Mouse (Mus musculus): Measurements from ENCODE around the gene Irf2bp1. TPM values are rescaled to one million over a fixed set of nuclear protein-coding genes. Genes with fewer than 3 reads are reported as not detected.
A peak's percentile ranks its signal among the peaks of the same experiment; 100 is the strongest.

Irf2bp1 gene
- polyA plus RNA-seq, 1 experiment: 27.6 TPM

GRCm38 (mm10) chr7:18970956-18971355 lies 32.9 kb upstream of the Irf2bp1 start:
- H3K4me2 ChIP-seq (ENCODE audit: low read depth): no peak overlapping the region
- no peak overlapping the region for H3K4me3 ChIP-seq
- H3K27me3 ChIP-seq (ENCODE audit: control insufficient read depth, insufficient read depth, insufficient read length): peaks cover 18% of the 10 kb centered on the region
- H3ac ChIP-seq (ENCODE audit: control insufficient read depth, insufficient read length): no peak overlapping the region
- no peaks in the 10 kb centered on the region for H3K36me3 ChIP-seq (ENCODE audit: control insufficient read depth, insufficient read depth)
- H3K79me2 ChIP-seq (ENCODE audit: control insufficient read depth, insufficient read depth): no peaks in the 10 kb centered on the region
- no peak for TF ChIP-seq TCF12 (IDR thresholded peaks at IDR 0.05; ENCODE audit: insufficient read depth, poor library complexity, severe bottlenecking)
- TF ChIP-seq POLR2AphosphoS2 (IDR thresholded peaks at IDR 0.05; ENCODE audit: insufficient read length, low read depth): no peak
- TF ChIP-seq MYOG (IDR thresholded peaks at IDR 0.05; ENCODE audit: control insufficient read depth in 1 of 3, insufficient read depth in 1 of 3, insufficient read length in 2 of 3, low read depth in 2 of 3): no peak
- no peak for TF ChIP-seq CEBPB (IDR thresholded peaks at IDR 0.05; ENCODE audit: insufficient read depth, poor library complexity, severe bottlenecking)
- no peak for TF ChIP-seq SRF (IDR thresholded peaks at IDR 0.05; ENCODE audit: control insufficient read depth, insufficient read length, low read depth)
- no peak for TF ChIP-seq MYOD1 (IDR thresholded peaks at IDR 0.05; ENCODE audit: control insufficient read depth in 1 of 3, insufficient read length in 2 of 3, low read depth in 2 of 3)
- TF ChIP-seq E2F4 (IDR thresholded peaks at IDR 0.05; ENCODE audit: insufficient read depth): no peak
- no peak for TF ChIP-seq POLR2A (IDR thresholded peaks at IDR 0.05; ENCODE audit: insufficient read length, low read depth)
- TF ChIP-seq REST (IDR thresholded peaks at IDR 0.05; ENCODE audit: insufficient read depth, insufficient read length): no peak
- no peak for TF ChIP-seq MAX (IDR thresholded peaks at IDR 0.05; ENCODE audit: low read depth)
- TF ChIP-seq USF1 (IDR thresholded peaks at IDR 0.05; ENCODE audit: low read depth): no peak
- no peak for TF ChIP-seq TCF3 (IDR thresholded peaks at IDR 0.05; ENCODE audit: insufficient read length, low read depth)

GRCm38 (mm10) chr7:18978381-18978780 lies 25.5 kb upstream of the Irf2bp1 start:
- H3K4me2 ChIP-seq (ENCODE audit: low read depth): no peak overlapping the region
- no peak overlapping the region for H3K4me3 ChIP-seq
- H3K27me3 ChIP-seq (ENCODE audit: control insufficient read depth, insufficient read depth, insufficient read length): peaks cover 8% of the 10 kb centered on the region
- TF ChIP-seq MYOD1 (IDR thresholded peaks at IDR 0.05; ENCODE audit: control insufficient read depth in 1 of 3, insufficient read length in 2 of 3, low read depth in 2 of 3): peak in 2 of 3 experiments; percentile 30 to 51
- no peak for TF ChIP-seq SRF (IDR thresholded peaks at IDR 0.05; ENCODE audit: control insufficient read depth, insufficient read length, low read depth)
- no peaks in the 10 kb centered on the region for H3K36me3 ChIP-seq (ENCODE audit: control insufficient read depth, insufficient read depth)
- H3K79me2 ChIP-seq (ENCODE audit: control insufficient read depth, insufficient read depth): no peaks in the 10 kb centered on the region
- H3ac ChIP-seq (ENCODE audit: control insufficient read depth, insufficient read length): no peak overlapping the region

GRCm38 (mm10) chr7:18986503-18986902 lies 17.3 kb upstream of the Irf2bp1 start:
- H3K4me2 ChIP-seq (ENCODE audit: low read depth): no peak overlapping the region
- peaks cover 26% of the 10 kb centered on the region for H3K27me3 ChIP-seq (ENCODE audit: control insufficient read depth, insufficient read depth, insufficient read length)
- no peak overlapping the region for H3ac ChIP-seq (ENCODE audit: control insufficient read depth, insufficient read length)
- no peak overlapping the region for H3K4me3 ChIP-seq
- TF ChIP-seq USF1 (IDR thresholded peaks at IDR 0.05; ENCODE audit: low read depth): no peak
- TF ChIP-seq TCF12 (IDR thresholded peaks at IDR 0.05; ENCODE audit: insufficient read depth, poor library complexity, severe bottlenecking): no peak
- TF ChIP-seq TCF3 (IDR thresholded peaks at IDR 0.05; ENCODE audit: insufficient read length, low read depth): no peak
- no peak for TF ChIP-seq CEBPB (IDR thresholded peaks at IDR 0.05; ENCODE audit: insufficient read depth, poor library complexity, severe bottlenecking)
- no peak for TF ChIP-seq MYOG (IDR thresholded peaks at IDR 0.05; ENCODE audit: control insufficient read depth in 1 of 3, insufficient read depth in 1 of 3, insufficient read length in 2 of 3, low read depth in 2 of 3)
- no peak for TF ChIP-seq MYOD1 (IDR thresholded peaks at IDR 0.05; ENCODE audit: control insufficient read depth in 1 of 3, insufficient read length in 2 of 3, low read depth in 2 of 3)
- no peak for TF ChIP-seq REST (IDR thresholded peaks at IDR 0.05; ENCODE audit: insufficient read depth, insufficient read length)
- no peak for TF ChIP-seq SRF (IDR thresholded peaks at IDR 0.05; ENCODE audit: control insufficient read depth, insufficient read length, low read depth)
- no peak for TF ChIP-seq POLR2A (IDR thresholded peaks at IDR 0.05; ENCODE audit: insufficient read length, low read depth)
- no peak for TF ChIP-seq E2F4 (IDR thresholded peaks at IDR 0.05; ENCODE audit: insufficient read depth)
- no peak for TF ChIP-seq POLR2AphosphoS2 (IDR thresholded peaks at IDR 0.05; ENCODE audit: insufficient read length, low read depth)
- TF ChIP-seq MAX (IDR thresholded peaks at IDR 0.05; ENCODE audit: low read depth): no peak
- no peaks in the 10 kb centered on the region for H3K36me3 ChIP-seq (ENCODE audit: control insufficient read depth, insufficient read depth)
- H3K79me2 ChIP-seq (ENCODE audit: control insufficient read depth, insufficient read depth): no peaks in the 10 kb centered on the region

GRCm38 (mm10) chr7:18987100-18987499 lies 16.7 kb upstream of the Irf2bp1 start, which contains the start of gene Nanos2:
Nanos2 (plus strand) TSS chr7:18987400.
- Histone ChIP-seq H3K4me2 (ENCODE audit: low read depth) (no peak within 1 kb of the TSS), H3ac (ENCODE audit: control insufficient read depth, insufficient read length) (no peak within 1 kb of the TSS), H3K4me3 (no peak within 1 kb of the TSS), H3K27me3 (ENCODE audit: control insufficient read depth, insufficient read depth, insufficient read length) (peaks cover 26% of the 10 kb centered on the region), H3K79me2 (ENCODE audit: control insufficient read depth, insufficient read depth) (no peaks in the 10 kb centered on the region), H3K36me3 (ENCODE audit: control insufficient read depth, insufficient read depth) (no peaks in the 10 kb centered on the region)
- TF ChIP-seq REST (IDR thresholded peaks at IDR 0.05; ENCODE audit: insufficient read depth, insufficient read length) (no peak), POLR2AphosphoS2 (IDR thresholded peaks at IDR 0.05; ENCODE audit: insufficient read length, low read depth) (no peak), MYOD1 (IDR thresholded peaks at IDR 0.05; ENCODE audit: control insufficient read depth in 1 of 3, insufficient read length in 2 of 3, low read depth in 2 of 3) (no peak), MAX (IDR thresholded peaks at IDR 0.05; ENCODE audit: low read depth) (no peak), POLR2A (IDR thresholded peaks at IDR 0.05; ENCODE audit: insufficient read length, low read depth) (no peak), TCF12 (IDR thresholded peaks at IDR 0.05; ENCODE audit: insufficient read depth, poor library complexity, severe bottlenecking) (no peak), SRF (IDR thresholded peaks at IDR 0.05; ENCODE audit: control insufficient read depth, insufficient read length, low read depth) (no peak), E2F4 (IDR thresholded peaks at IDR 0.05; ENCODE audit: insufficient read depth) (no peak), TCF3 (IDR thresholded peaks at IDR 0.05; ENCODE audit: insufficient read length, low read depth) (no peak), CEBPB (IDR thresholded peaks at IDR 0.05; ENCODE audit: insufficient read depth, poor library complexity, severe bottlenecking) (no peak), MYOG (IDR thresholded peaks at IDR 0.05; ENCODE audit: control insufficient read depth in 1 of 3, insufficient read depth in 1 of 3, insufficient read length in 2 of 3, low read depth in 2 of 3) (no peak), USF1 (IDR thresholded peaks at IDR 0.05; ENCODE audit: low read depth) (no peak)

- no peaks in the 10 kb centered on the region for H3K36me3 ChIP-seq (ENCODE audit: control insufficient read depth, insufficient read depth)
- H3ac ChIP-seq (ENCODE audit: control insufficient read depth, insufficient read length): no peak overlapping the region
- H3K4me3 ChIP-seq: no peak overlapping the region
- TF ChIP-seq USF1 (IDR thresholded peaks at IDR 0.05; ENCODE audit: low read depth) (no peak), E2F4 (IDR thresholded peaks at IDR 0.05; ENCODE audit: insufficient read depth) (no peak), CEBPB (IDR thresholded peaks at IDR 0.05; ENCODE audit: insufficient read depth, poor library complexity, severe bottlenecking) (no peak), MYOD1 (IDR thresholded peaks at IDR 0.05; ENCODE audit: control insufficient read depth in 1 of 3, insufficient read length in 2 of 3, low read depth in 2 of 3) (no peak), MYOG (IDR thresholded peaks at IDR 0.05; ENCODE audit: control insufficient read depth in 1 of 3, insufficient read depth in 1 of 3, insufficient read length in 2 of 3, low read depth in 2 of 3) (no peak), TCF12 (IDR thresholded peaks at IDR 0.05; ENCODE audit: insufficient read depth, poor library complexity, severe bottlenecking) (no peak), TCF3 (IDR thresholded peaks at IDR 0.05; ENCODE audit: insufficient read length, low read depth) (no peak), POLR2AphosphoS2 (IDR thresholded peaks at IDR 0.05; ENCODE audit: insufficient read length, low read depth) (no peak), POLR2A (IDR thresholded peaks at IDR 0.05; ENCODE audit: insufficient read length, low read depth) (no peak), REST (IDR thresholded peaks at IDR 0.05; ENCODE audit: insufficient read depth, insufficient read length) (no peak), SRF (IDR thresholded peaks at IDR 0.05; ENCODE audit: control insufficient read depth, insufficient read length, low read depth) (no peak), MAX (IDR thresholded peaks at IDR 0.05; ENCODE audit: low read depth) (no peak)
- H3K4me2 ChIP-seq (ENCODE audit: low read depth): no peak overlapping the region
- H3K27me3 ChIP-seq (ENCODE audit: control insufficient read depth, insufficient read depth, insufficient read length): peaks cover 26% of the 10 kb centered on the region
- no peaks in the 10 kb centered on the region for H3K79me2 ChIP-seq (ENCODE audit: control insufficient read depth, insufficient read depth)
These were observed 16.1 kb upstream of the Irf2bp1 start for GRCm38 (mm10) chr7:18987747-18988146.
